Mouse (Mus musculus) G1E (cell line): ENCODE results near the gene Gm9008.

Source experiments
- CTCF ChIP-seq: IDR thresholded peaks from 2 replicates; pipeline ENCODE4 v1.5.1; 2012; ENCODE audit warnings: low read depth, low read length, inconsistent platforms, mixed read lengths
- GATA1 ChIP-seq: IDR thresholded peaks from 2 replicates; pipeline ENCODE4 v1.6.1; 2012; ENCODE audit warnings: borderline replicate concordance, low read length, inconsistent platforms, mixed read lengths
- POLR2AphosphoS5 ChIP-seq: IDR thresholded peaks from 2 replicates; pipeline ENCODE4 v1.6.1; 2012; ENCODE audit warnings: low read depth, low read length, inconsistent platforms; ENCODE audit not compliant: insufficient replicate concordance

DNA sequence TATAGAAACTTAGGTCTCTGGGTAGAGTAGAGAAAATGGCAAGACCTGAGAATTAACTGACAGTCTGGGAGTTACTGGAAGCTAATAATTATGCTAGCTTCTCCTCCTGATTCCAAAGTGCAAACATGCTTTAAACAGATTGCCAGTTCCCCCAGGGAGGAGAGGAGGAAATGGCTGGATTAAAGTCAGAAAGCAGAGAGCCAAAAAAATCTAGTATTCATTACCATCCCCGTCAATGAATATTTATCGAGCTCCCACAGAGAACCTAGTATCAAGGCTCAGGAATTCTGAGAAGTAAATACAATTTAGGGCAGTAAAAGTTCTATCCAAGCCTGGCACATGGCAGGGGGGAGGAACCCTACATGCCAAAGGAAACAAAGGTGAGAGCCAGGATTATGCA is 29.4 kb downstream of the Gm9008 start:
- TF ChIP-seq CTCF = no peak
- TF ChIP-seq GATA1 = no peak
- no peak for TF ChIP-seq POLR2AphosphoS5
